In the genomic region with DNA sequence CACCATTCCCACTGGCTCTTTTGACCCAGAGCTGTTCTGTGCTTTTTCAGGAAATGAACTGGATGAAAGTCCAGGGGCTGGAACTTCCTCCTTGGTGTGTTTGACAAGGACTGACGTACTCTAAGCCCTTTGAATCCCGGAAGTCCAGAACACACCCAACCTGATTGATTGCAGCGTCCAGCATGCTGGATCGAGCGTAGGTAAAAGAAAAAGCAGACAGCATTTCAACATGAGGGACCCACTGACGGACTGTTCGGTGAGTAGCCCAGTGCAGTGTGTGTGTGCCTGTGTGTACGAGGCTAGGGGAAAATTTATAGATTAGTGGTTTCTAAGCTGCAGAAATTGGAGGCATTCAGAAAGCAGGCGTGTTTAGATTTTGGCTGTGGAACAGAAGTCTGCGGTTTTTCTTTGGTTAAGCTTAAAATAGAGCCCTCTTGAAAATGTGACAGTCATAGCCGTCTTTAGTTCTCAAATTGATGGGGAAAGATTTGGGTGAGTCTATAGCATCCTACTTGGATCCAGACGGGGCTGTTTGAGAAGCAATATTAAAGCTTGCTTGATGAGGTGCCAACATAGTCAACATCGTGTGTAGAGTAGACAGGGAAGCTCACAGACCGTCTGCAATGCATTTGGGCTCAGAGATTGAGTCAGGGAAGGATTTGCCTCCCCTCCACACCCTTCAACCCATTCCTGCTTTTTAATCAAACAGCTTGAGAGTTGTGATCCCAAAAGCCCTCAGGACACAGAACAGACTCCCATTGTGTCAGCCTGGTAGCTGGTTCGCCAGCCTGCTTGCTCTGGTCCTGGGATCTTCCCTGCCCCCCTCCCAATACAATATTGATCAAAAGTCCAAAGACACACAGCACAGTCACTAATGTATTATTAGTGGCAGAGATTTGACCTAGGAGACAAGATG, we compare ENCODE assay signal across 10 mouse cellular contexts. TPM values are rescaled to one million over a fixed set of nuclear protein-coding genes. Genes with fewer than 3 reads are reported as not detected.
DNase-seq lines count a peak whose midpoint lies in the region; ATAC-seq and TF ChIP-seq lines count a peak whose summit lies in the region.
"Had no signal": no experiment of that assay in that cellular context is flagged by ENCODE, and none has a peak within 500 bp of the region (broad histone marks: within the 10 kb centered on the region; RNA-seq: fewer than 3 reads in every experiment).

A gene (plus strand): TSS at position 140 of the 916 bp plus-strand sequence.

- WGBS in heart, adult 2 months: 30% methylated on average over 15 of the region's 15 CpGs
- whole genome bisulfite sequencing in kidney, postnatal 0 days: 49% methylated on average over 15 of the region's 15 CpGs

- H3K9me3 ChIP-seq in kidney, postnatal 0 days (replicated peaks; ENCODE audit: low read length): no peaks in the 10 kb centered on the region
- H3K9me3 ChIP-seq: midbrain, embryonic 12.5 days had no signal

- TF ChIP-seq EP300 in heart, adult 2 months (IDR thresholded peaks at IDR 0.05; ENCODE audit: insufficient read depth, low read depth, low read length): 0 out of 2 replicates have a peak, but pooled peaks have one; percentile 33

- H3K4me2 ChIP-seq in kidney, postnatal 0 days (ENCODE audit: low read length): peak within 1 kb of the TSS; percentile 2
- H3K4me2 ChIP-seq: midbrain, embryonic 12.5 days had no signal

- peak; percentile 55; the same call in 1 of the 2 replicates for TF ChIP-seq POLR2A in heart, adult 2 months (IDR thresholded peaks at IDR 0.05; ENCODE audit: insufficient read depth, low read depth, low read length)

- peaks cover 12% of the 10 kb centered on the region for H3K4me1 ChIP-seq in heart, adult 2 months (ENCODE audit: control insufficient read depth, insufficient read depth, low read length)
- H3K4me1 ChIP-seq in kidney, postnatal 0 days (replicated peaks; ENCODE audit: insufficient read depth, low read length): peaks cover 3% of the 10 kb centered on the region; the same call in 1 of the 2 replicates

- H3K27ac ChIP-seq in heart, adult 2 months: peak within 1 kb of the TSS; percentile 42
- peak within 1 kb of the TSS; percentile 11 for H3K27ac ChIP-seq in kidney, postnatal 0 days
- H3K27ac ChIP-seq: midbrain, embryonic 12.5 days had no signal

- intact Hi-C loops in heart, postnatal 25 days (cut with DNase I): no loop called here
- intact Hi-C loops in heart, adult 2 months (cut with DNase I): no loop called here

- ATAC-seq in kidney, postnatal 0 days (replicated peaks; ENCODE audit: low FRiP score, low read depth): peak; percentile 52

- DNase-seq in heart, adult 11 months: peak; percentile 97
- no peak for DNase-seq in heart, postnatal 25 days (ENCODE audit: low spot score)
- DNase-seq in heart, adult 2 months: peak; percentile 39 to 50
- DNase-seq in kidney, postnatal 0 days (ENCODE audit: low spot score): peak; percentile 81
- DNase-seq in lung, postnatal 4 days: peak; percentile 61 to 63
- no peak for DNase-seq in thymus, postnatal 25 days
- no peak for DNase-seq in spleen, adult 12 weeks (ENCODE audit: low spot score)
- DNase-seq in spleen, postnatal 14 days (ENCODE audit: low spot score in 2 of 2): no peak

- peak within 1 kb of the TSS; percentile 33 for H3K9ac ChIP-seq in heart, adult 2 months (ENCODE audit: low read depth, low read length)
- H3K9ac ChIP-seq in kidney, postnatal 0 days (ENCODE audit: low read depth, low read length): 0 out of 2 replicates have a peak within 1 kb of the TSS, but pooled peaks have one; percentile 29
- H3K9ac ChIP-seq: midbrain, embryonic 12.5 days had no signal

- TF ChIP-seq CTCF in heart, adult 2 months (IDR thresholded peaks at IDR 0.05): no peak
- no peak for TF ChIP-seq CTCF in kidney, postnatal 0 days (IDR thresholded peaks at IDR 0.05; ENCODE audit: low read depth)

- H3K36me3 ChIP-seq in heart, adult 2 months (ENCODE audit: control insufficient read depth, insufficient read depth, low read length): peaks cover 4% of the 10 kb centered on the region
- H3K36me3 ChIP-seq in kidney, postnatal 0 days (ENCODE audit: insufficient read depth, low read length): no peaks in the 10 kb centered on the region
- H3K36me3 ChIP-seq: midbrain, embryonic 12.5 days had no signal

- peak within 1 kb of the TSS; percentile 50 for H3K4me3 ChIP-seq in heart, adult 2 months
- peak within 1 kb of the TSS; percentile 3; the same call in 1 of the 2 replicates for H3K4me3 ChIP-seq in kidney, postnatal 0 days (replicated peaks; ENCODE audit: low read depth, low read length)
- H3K4me3 ChIP-seq: midbrain, embryonic 12.5 days had no signal

- H3K27me3 ChIP-seq in heart, adult 2 months (ENCODE audit: control insufficient read depth, insufficient read depth, low read length): no peaks in the 10 kb centered on the region
- H3K27me3 ChIP-seq in kidney, postnatal 0 days (ENCODE audit: insufficient read depth, low read length): no peaks in the 10 kb centered on the region
- H3K27me3 ChIP-seq: midbrain, embryonic 12.5 days had no signal

- H3K79me2 ChIP-seq in heart, adult 2 months (replicated peaks; ENCODE audit: control insufficient read depth, insufficient read depth, low read length): no peaks in the 10 kb centered on the region

RNA-seq across cellular contexts. Expression of the gene that starts here (rescaled TPM):
- 1 to 10 TPM; 4.9 to 5.7 TPM for total RNA-seq in heart, postnatal 25 days (2021)
- total RNA-seq in heart, adult 2 months (2021): 1 to 10 TPM; 5.9 to 6.7 TPM
- polyA plus RNA-seq in heart, adult 2 months (2012; rRNA removed): 1.4 and 3.1 TPM in 2 replicates
- 9.8 and 10.3 TPM in 2 replicates for polyA plus RNA-seq in kidney, postnatal 0 days (2015; fragmentation: Nextera tagmentation; extraction: Ambion mirVana)
- total RNA-seq: MEL had no signal

Comparison
In these comparisons a context has a peak if more than half of its experiments do, and no peak if none do; other contexts are left out.
1. DNase-seq: peak in heart, adult 11 months (single experiment), heart, adult 2 months (2 of 2), kidney, postnatal 0 days (single experiment) and lung, postnatal 4 days (2 of 2); none in heart, postnatal 25 days (single experiment), thymus, postnatal 25 days (single experiment), spleen, adult 12 weeks (single experiment) and spleen, postnatal 14 days (0 of 2).